Mouse (Mus musculus): ENCODE results near the gene Kpna4.

GRCm38 (mm10) chr3:69044645-69045399 lies 82.1 kb downstream of the Kpna4 start, which contains the start of gene Trim59:
- TF ChIP-seq CTCF (IDR thresholded peaks at IDR 0.05; ENCODE audit: low read depth) (no peak; the same call in none of the 2 replicates), EP300 (optimal IDR thresholded peaks at IDR 0.05) (peak; percentile 36)
